Mouse (Mus musculus) lung, embryonic 15.5 days (tissue): ENCODE data around the gene Spin2e. TPM values are rescaled to one million over a fixed set of nuclear protein-coding genes. Genes with fewer than 3 reads are reported as not detected.
"Not testable (repeated sequence)": the region's sequence is repeated elsewhere in the genome, so short reads cannot be mapped to it uniquely, and the experiment has no call there.

Experiments
- ATAC-seq: fragments of 200-750 bp; cut with Nextera tagmentation; 2 replicates; pipeline ENCODE4 v1.8.0; 2017; ENCODE audit warnings: moderate number of reproducible peaks, borderline replicate concordance; ENCODE audit not compliant: low FRiP score, low TSS enrichment; ENCODE audit errors: extremely low read depth
- H3K27ac ChIP-seq: fragments of 300-500 bp; sonication (generic); 2 replicates; pipeline ENCODE4 v1.5.1; 2015; ENCODE audit warnings: moderate library complexity, mild to moderate bottlenecking, inconsistent platforms
- H3K27me3 ChIP-seq: fragments of 300-500 bp; sonication (generic); 2 replicates; pipeline ENCODE4 v1.6.1; 2015; ENCODE audit warnings: inconsistent platforms
- H3K36me3 ChIP-seq: fragments of 300-500 bp; sonication (generic); 2 replicates; pipeline ENCODE4 v1.6.1; 2015; ENCODE audit warnings: inconsistent platforms
- H3K4me1 ChIP-seq: fragments of 300-500 bp; sonication (generic); 2 replicates; pipeline ENCODE4 v1.6.1; 2015; ENCODE audit warnings: inconsistent platforms
- H3K4me2 ChIP-seq: fragments of 300-500 bp; sonication (generic); 2 replicates; pipeline ENCODE4 v1.6.1; 2015; ENCODE audit warnings: inconsistent platforms, mild to moderate bottlenecking, moderate library complexity
- H3K4me3 ChIP-seq: fragments of 300-500 bp; sonication (generic); 2 replicates; pipeline ENCODE4 v1.5.1; 2015; ENCODE audit warnings: mild to moderate bottlenecking, inconsistent platforms
- H3K9ac ChIP-seq: fragments of 300-500 bp; sonication (generic); 2 replicates; pipeline ENCODE4 v1.6.1; 2015; ENCODE audit warnings: inconsistent platforms
- H3K9me3 ChIP-seq: fragments of 300-500 bp; sonication (generic); 2 replicates; pipeline ENCODE4 v1.6.1; 2016; ENCODE audit warnings: inconsistent platforms
- WGBS: fragments of 180-500 bp; shearing (Covaris S2); methylation state at CpG from one replicate; pipeline ENCODE4 v1.1.7; 2015; 5-methylcytosine and 5-hydroxymethylcytosine counted together
- polyA plus RNA-seq: library from polyadenylated mRNA; unstranded; fragments of >200 nt; fragmentation: Nextera tagmentation; extraction: Ambion mirVana; gene quantifications from 2 replicates; pipeline ENCODE4 v1.2.1, GENCODE M21; 2015

Spin2e gene
- not detected in 2 replicates for polyA plus RNA-seq

DNA sequence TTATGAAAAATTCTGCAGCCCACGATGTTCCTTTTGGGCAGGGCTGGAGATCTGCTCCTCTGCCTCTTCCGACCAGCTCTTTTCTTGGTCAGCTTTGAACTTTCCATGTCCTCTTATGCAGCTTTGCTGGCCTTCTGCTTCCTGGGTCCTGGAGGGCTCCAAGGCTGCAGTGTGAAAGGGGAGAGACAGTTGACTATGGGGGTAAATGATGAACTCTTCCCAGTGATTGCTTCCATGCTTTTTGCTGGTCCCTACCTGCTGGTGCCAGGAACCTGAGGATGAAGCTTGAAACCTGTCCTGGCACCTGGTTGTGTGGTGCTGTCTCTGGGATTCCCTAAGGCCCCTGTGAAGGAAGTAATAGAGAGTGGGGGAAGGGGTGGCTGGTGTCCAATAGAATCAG lies at the start of gene Spin2e:
Gene Spin2e, minus strand, starts transcription at position 101 of the 400 bp plus-strand sequence.
- H3K9ac ChIP-seq, H3K4me1 ChIP-seq, H3K4me3 ChIP-seq, H3K4me2 ChIP-seq, H3K27me3 ChIP-seq, H3K27ac ChIP-seq, ATAC-seq, H3K9me3 ChIP-seq, H3K36me3 ChIP-seq: not testable (repeated sequence)
- 83% methylated on average over 1 of the region's 2 CpGs for WGBS

DNA sequence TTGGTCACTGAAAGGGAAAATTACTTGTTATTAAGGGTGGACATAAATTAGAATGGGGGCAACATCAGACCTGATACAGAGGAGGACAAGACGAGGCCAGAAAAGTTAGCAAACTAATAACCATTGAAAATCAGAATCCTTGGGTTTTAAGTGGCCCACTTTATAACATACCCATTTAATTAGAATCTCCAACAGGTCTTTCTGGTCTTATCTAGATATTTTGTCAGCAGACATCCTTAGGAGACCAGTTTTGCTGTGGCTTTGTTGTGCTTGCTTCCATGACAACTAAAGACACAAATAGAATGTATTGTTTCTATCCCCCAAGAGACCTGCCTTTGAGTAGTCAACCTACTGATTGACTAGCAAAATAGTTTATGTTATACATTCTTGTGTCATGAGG lies 44.5 kb downstream of the Spin2e start, which contains the start of gene Gm21883:
Gene Gm21883, minus strand, starts transcription at position 101 of the 400 bp plus-strand sequence.
- H3K4me3 ChIP-seq, H3K4me2 ChIP-seq, H3K27me3 ChIP-seq, H3K27ac ChIP-seq, H3K9ac ChIP-seq, ATAC-seq, H3K36me3 ChIP-seq, H3K4me1 ChIP-seq, H3K9me3 ChIP-seq: not testable (repeated sequence)
- no CpG with 5 or more reads among the region's 1 CpGs for WGBS

Other genes with a start within 250 kb of the Spin2e start
- gene Btbd35f19, start 235.0 kb downstream of the Spin2e start, polyA plus RNA-seq = not detected in 2 replicates
- gene Gm21883, start 44.6 kb downstream of the Spin2e start, polyA plus RNA-seq = not detected in 2 replicates
- gene Btbd35f25, start 98.2 kb upstream of the Spin2e start, polyA plus RNA-seq = not detected in 2 replicates